Mouse (Mus musculus) left cerebral cortex, adult 11 months (tissue): ENCODE measurements around the gene Ap1g2.

ENCODE experiments used
- DNase-seq: peaks from one replicate; pipeline ENCODE4 v3.0.0; 2022; ENCODE audit warnings: low spot score

Ap1g2 gene

GRCm38 (mm10) chr14:55105836-55106809 lies at the start of gene Ap1g2:
Gene Ap1g2, minus strand, starts transcription at chr14:55106593.
- DNase-seq: peak; percentile 82

- DNase-seq: no peak
Observed at GRCm38 (mm10) chr14:55152951-55153481, 46.6 kb upstream of the Ap1g2 start.

- DNase-seq: no peak
Observed at GRCm38 (mm10) chr14:55152174-55152573, 45.8 kb upstream of the Ap1g2 start.

DNA sequence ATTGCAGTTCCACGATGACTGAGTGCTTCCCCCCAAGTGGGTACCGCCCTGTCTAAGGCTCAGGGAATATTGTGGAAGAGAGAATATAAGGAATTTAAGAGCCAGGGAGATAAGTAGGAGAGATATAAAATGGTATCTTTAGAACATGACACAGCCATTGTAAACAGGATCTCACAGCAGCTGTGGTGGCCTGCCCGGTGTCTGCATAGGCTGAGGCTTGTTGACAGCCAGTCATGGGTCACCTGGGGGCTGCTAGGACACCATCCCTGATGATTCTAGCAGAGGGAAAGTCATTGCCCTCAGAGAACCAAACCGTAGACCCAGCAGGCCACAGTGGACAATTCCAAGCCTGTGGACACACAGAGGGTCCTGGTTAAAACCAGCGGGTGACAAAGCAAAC lies 44.6 kb upstream of the Ap1g2 start:
- no peak for DNase-seq

DNA sequence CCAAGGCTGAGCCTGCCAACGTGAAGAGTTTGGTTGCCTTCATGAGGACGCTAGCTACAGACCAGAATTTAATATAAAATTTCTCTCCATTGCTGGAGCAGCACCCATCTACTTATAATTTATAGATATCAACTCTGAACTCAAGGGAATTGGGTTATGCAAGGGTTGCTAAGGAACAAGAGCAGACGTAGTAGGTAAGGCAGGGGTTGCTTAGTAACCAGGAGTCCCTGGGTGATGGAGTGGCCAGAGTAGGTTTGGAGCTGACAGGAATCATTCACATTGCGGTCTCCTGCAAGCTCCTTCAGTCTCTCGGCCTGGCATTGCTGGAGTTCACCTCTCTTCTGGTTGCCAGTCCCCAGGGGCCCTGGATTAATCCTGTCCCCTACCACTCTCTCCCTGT lies 42.6 kb upstream of the Ap1g2 start:
- no peak for DNase-seq

DNA sequence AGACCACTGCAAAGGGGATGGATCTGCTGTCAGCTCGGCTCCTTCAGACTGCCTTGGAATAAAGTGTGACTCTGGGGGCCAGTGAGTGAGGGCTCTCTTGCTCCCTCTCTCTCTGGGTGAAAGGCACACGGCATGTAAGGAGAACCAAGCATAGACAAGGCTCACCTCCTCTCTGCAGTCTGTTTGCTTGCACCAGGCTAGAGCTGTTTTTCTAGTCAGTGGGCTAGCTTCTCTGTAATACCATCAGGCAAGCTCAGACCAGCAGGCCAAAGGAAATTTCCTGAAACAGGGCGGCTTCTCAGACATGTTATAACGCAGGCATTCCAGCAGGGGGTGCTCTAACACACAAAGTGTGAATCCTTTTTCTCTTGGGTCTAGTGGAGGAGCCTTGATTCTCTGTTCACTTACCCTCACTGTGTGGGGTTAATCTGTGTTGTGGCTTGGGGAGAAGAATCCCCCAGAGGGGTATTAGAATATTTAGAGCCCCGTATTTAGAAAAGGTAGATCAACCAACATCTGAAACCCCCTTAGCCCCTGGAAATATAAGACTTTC lies 42.0 kb upstream of the Ap1g2 start:
- peak; percentile 40 for DNase-seq

- DNase-seq: no peak
Observed at GRCm38 (mm10) chr14:55146829-55147401, 40.5 kb upstream of the Ap1g2 start.

- no peak for DNase-seq
Observed at GRCm38 (mm10) chr14:55146324-55146723, 39.9 kb upstream of the Ap1g2 start.

GRCm38 (mm10) chr14:55139313-55139712 lies 32.9 kb upstream of the Ap1g2 start:
- DNase-seq: no peak

DNA sequence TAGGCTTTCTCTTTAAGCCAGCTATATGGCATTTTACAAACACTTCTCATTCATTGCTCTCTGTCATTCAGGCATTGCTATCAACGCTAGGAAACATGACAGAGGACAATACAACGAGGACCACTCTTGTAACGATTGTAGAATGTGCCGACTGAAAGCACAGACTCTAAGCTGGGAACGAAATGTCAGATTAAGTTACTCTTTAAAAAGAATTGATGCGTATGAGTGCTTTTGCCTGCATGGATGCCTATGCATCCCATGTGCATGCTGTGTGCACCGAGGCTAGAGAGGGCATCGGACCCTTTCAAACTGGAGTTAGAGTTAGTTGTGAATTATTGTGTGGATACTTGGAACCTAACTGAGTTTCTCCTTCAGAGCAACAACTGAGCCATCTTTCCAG lies 29.3 kb upstream of the Ap1g2 start:
- DNase-seq: no peak

- no peak for DNase-seq
Observed at GRCm38 (mm10) chr14:55126521-55126920, 20.1 kb upstream of the Ap1g2 start.

GRCm38 (mm10) chr14:55125711-55126110 lies 19.3 kb upstream of the Ap1g2 start:
- no peak for DNase-seq

DNA sequence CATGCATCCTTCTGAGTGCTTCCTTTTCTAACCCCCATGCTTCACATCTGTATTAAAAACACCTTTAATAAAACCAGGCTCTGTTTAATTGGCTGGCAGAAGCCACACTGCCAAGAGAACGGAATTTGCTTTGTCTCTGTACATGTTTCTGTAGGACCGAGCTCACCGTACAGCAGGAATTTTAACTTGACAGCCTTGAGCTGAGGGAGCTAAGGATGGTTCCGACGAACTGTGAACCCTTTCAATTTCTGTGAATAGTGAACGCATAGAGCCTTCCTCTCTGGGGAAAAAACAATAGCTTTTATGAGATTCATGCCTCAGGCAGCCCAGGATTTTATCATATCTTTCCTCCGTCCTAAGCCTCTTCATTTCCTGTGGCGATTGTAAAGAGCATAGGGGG lies 16.0 kb upstream of the Ap1g2 start:
- no peak for DNase-seq

DNA sequence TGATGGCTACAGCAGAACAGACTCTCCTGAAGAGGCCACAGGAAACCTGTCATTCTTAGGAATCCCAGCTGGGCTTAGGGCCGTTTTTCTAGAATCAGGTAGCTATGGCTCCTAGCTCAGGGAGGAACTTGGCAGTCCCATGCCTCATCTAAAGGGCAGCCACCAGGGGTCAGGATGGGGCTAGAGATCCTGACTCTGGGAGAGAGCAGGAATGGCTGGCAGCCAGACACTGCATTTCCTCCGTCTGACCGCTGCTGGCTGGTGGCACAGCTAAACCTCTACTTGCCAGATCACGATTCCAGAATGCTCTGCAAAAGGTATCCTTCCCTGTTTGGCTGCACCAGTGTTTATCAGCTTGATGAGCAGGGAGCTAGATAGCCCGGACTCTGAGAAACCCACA lies 15.6 kb upstream of the Ap1g2 start:
- no peak for DNase-seq

GRCm38 (mm10) chr14:55119421-55120134 lies 13.2 kb upstream of the Ap1g2 start:
- DNase-seq: no peak

DNA sequence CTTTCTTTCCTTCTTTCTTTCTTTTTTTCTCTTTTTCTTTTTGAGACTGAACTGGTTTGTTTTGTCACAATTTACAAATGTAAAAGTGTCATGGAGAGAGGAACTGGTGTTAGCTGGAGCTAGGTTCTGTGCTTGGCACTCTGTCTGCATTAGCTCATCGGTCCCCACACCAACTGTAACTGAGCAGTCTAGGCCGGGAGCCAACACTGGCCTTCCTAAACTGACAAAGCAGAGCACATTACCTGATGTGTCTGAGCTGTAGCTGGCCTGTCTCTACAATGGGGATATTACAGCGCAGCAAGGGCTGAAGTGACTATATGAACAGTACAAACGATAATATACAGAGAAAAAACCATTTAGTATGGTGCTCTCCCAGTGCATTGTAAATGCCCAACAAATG lies 12.5 kb upstream of the Ap1g2 start:
- no peak for DNase-seq

DNA sequence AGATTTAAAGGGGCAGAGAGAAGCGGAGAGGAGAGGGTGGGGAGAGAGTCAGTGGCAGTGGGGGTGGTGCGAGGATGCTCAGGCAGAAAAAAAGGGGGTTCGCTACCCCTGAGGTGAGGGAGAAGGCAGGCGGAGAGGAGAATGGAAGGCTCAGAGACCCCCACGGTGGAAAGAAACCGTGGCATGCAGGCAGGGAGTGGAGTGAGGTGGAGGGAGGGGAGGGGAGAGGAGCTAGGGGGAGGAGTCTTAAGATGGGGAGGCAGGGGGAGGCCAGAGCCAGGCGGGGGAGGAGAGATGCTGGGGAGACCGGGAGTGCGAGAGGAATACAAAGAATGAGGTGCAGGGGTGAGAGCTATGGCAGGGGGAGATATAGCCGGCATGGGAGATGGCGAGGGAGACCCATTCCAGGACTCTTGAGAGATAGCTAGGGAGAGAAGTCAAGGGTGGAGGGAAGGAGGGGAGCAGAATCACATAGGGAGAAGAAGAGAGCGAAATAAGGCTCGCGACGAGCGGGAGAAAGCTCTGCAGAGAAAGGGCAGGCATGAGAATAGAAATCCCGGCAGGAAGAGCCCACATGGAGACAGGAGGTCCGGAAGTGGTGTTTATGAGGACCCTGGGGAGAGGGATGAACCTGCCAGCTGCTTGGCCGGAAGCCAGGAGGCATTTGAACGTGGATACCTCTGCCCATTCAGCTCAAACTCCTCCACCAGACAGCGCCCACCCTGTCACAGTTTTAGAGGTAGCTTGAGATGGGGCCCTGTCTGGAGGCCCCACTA lies 10.2 kb upstream of the Ap1g2 start, which contains the start of gene Jph4:
Gene Jph4, minus strand, starts transcription at position 511 of the 776 bp plus-strand sequence.
- no peak for DNase-seq

- no peak for DNase-seq
Observed at GRCm38 (mm10) chr14:55115846-55116245, 9.5 kb upstream of the Ap1g2 start.

- no peak for DNase-seq
Observed at GRCm38 (mm10) chr14:55114759-55115701, 8.6 kb upstream of the Ap1g2 start.

GRCm38 (mm10) chr14:55113975-55114645 lies 7.7 kb upstream of the Ap1g2 start:
- DNase-seq: no peak
